Mouse (Mus musculus) adipocyte (in vitro differentiated cells): Measurements from ENCODE around the gene Nrd1.

Experiments
- DNase-seq: peaks from one replicate; pipeline ENCODE4 v3.0.0-alpha.2; 2016; ENCODE audit warnings: low spot score

The Nrd1 gene

GRCm38 (mm10) chr4:109094269-109094668 is 93.8 kb downstream of the Nrd1 start:
- no peak for DNase-seq

- no peak for DNase-seq
Measured at GRCm38 (mm10) chr4:109098861-109099260, 98.4 kb downstream of the Nrd1 start.

DNA sequence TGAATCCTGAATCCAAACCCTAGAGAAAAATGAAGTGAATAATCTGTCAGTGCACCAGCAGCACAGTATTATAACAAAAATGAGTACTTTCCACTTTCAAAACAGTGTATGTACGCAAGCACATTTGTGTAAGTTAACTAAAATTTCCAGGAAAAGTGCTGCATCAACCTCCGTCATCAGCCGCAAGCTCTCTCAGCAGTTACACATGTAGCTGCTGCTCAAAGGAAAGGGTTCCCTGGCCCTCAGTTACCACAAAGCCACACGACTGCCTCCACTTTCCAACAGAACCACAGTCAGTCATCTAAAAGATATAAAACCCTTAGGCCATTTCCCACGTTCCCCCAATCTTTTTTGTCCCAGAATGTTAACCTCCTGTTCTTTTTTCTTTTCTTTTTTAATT is 102.1 kb downstream of the Nrd1 start:
- no peak for DNase-seq

GRCm38 (mm10) chr4:109103145-109103883 is 102.9 kb downstream of the Nrd1 start:
- DNase-seq: no peak

- DNase-seq: no peak
Measured at GRCm38 (mm10) chr4:109105254-109105653, 104.8 kb downstream of the Nrd1 start.

- DNase-seq: peak; percentile 64
Measured at GRCm38 (mm10) chr4:109106034-109106433, 105.6 kb downstream of the Nrd1 start.

- DNase-seq: no peak
Measured at GRCm38 (mm10) chr4:109106594-109106993, 106.1 kb downstream of the Nrd1 start.

DNA sequence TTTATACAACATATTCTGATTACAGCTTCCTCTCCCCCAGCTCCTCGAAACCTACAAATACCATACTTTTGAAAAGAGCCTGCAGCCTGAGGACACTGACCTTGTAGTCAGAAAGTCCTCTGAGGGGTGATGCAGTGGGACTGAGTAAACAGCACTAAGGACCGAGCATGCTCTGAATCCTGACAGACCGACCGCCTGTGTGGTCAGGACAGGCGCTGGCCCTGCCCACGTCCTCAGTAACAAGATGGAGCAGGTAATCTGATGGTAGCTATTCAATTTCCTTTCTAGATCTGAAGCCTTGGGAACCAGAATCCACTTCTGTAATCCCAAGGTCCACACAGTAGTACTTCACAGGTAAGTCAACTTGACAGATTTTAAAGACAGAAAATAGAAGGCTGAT is 108.6 kb downstream of the Nrd1 start:
- no peak for DNase-seq

DNA sequence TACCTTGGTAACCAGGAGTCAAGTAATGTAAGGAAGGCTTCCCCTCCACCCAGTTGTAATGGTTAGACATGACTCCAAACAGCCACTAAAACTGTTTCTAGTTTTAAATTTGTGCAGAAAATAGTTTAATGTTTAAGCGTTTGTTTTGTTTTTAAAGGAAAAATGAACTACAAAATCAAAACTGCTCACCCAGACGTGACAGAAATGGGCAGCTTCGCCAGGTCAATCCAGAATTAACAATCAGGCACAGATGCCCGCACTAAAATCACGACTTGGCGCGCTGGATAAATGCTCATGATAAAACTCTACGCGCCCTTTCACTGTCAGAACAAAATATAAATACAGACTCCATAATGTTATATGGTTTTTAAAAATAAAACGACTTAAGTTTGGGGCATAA is 109.2 kb downstream of the Nrd1 start:
- DNase-seq: no peak

GRCm38 (mm10) chr4:109110978-109111377 is 110.5 kb downstream of the Nrd1 start:
- DNase-seq: peak; percentile 57
